Mouse (Mus musculus) 3134 (cell line): ENCODE data around the gene Cyfip2.

ENCODE experiments used
- DNase-seq: peaks from one replicate; pipeline ENCODE4 v3.0.0-alpha.2; 2011; ENCODE audit warnings: low spot score; ENCODE audit not compliant: insufficient read length; ENCODE audit errors: extremely low read depth

The Cyfip2 gene

DNA sequence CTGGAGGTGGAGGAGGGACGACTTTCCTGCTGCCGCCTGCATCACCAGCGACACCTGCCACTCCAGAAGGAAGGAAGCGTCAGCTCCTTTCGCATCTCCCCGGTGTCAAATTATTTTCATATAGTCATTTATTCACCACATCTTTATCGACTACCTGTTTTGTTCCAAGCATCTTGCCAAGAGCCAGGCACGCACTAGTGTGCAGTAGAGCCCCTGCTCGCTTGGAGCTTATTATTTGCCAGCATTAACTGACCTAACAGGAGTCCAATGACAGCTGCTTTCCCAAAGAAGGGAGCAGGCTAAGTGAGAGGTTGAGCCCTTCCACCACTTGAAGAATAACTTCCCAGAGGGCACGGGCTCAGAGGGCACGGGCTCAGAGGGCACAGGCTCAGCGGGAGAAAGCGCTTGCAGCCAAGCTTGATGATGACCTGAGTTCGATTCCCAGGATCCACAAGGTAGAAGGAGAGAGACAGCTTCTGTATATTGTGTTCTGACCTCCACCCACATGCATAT is at the start of gene Cyfip2:
Gene Cyfip2 (minus strand): TSS at position 337 of the 513 bp plus-strand sequence.
- DNase-seq, result no peak

DNA sequence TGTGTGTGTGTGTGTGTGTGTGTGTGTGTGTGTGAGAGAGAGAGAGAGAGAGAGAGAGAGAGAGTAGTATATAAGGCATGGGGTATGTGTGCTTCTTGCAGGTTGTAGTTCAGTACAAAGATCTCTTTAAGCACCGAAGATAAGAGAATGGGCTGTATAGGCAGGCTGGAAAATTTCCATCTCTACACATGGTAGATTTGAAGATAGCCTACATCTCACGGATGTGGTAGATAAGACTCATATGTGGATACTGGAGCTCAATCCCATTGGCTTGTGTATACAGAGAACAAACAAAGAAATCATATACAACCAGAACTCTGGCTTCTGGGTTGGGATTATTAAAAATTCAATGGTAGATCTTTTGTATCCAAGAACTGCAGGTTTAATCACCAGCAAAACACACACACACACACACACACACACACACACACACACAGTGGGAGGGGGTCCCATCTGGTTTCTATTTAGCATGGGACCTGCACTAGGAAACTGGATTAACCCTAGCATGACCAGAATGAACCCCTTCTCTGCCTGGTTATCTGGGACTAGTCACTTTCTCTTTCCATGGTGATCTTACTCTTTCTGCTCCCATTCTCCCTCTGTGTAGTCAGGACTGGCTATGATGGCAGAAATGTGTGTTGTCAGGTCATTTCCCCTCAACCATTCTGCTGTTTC is 48.5 kb upstream of the Cyfip2 start:
- DNase-seq, result no peak

- no peak for DNase-seq
Observed at GRCm38 (mm10) chr11:46358369-46358768, 45.7 kb upstream of the Cyfip2 start.

- no peak for DNase-seq
Observed at GRCm38 (mm10) chr11:46349681-46350410, 37.2 kb upstream of the Cyfip2 start.

DNA sequence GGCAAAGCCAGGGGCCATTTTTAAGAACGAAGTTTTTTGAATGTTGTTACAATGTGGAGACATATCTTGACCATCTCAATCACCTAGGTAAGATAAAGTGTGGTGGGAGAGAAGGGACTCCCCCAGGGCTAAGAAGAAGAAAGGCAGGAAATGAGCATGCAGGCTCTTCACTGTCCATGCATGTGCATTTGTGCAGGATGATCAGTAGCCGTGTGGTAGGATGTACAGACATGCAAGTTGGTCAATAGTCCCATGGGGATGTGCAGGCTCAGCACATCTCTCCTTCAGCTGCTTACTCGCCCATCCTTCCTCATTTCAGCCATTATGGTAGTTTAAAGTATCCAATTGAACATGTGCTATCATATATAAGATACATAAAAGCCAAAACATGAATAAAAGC is 35.8 kb upstream of the Cyfip2 start:
- no peak for DNase-seq

DNA sequence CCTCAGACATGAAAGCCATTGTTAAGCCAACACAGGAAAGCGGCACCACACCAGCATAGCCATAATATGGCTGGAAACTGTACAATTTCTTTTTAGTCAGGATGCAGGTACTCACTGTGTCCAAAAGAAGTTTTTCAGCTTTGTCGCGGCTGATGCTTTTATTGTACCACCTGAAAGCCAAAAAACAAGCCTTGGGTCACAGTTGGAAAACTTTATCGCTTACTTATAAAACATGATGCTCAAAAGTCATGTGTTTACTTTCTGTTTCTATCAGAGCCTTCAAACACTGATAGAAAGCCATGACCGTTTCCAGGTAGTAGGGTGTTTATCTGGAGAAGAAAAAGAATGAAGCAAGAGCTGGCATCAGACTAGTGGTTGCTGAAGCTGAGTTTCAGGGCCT is 35.1 kb upstream of the Cyfip2 start:
- no peak for DNase-seq

- no peak for DNase-seq
Observed at GRCm38 (mm10) chr11:46343886-46344546, 31.4 kb upstream of the Cyfip2 start.

DNA sequence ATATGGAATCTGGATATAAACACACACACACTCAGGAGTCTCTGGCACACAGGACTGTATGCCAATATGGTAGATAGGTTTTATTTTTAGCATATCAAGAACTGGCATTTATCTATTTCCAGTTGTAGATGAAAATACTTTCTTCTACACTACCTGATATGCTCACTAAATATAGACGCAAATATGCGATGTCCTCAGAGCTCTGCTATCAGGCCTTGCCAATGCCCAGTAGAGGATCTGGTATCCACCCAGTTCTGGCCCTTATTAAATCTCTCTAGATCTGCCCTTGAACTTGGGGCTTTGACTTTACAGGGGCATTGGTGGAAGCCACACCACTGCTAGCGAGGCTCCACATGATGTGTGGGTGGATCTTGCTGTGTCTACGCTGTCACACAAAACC is 29.3 kb upstream of the Cyfip2 start:
- DNase-seq, result no peak

- no peak for DNase-seq
Observed at GRCm38 (mm10) chr11:46336020-46336419, 23.4 kb upstream of the Cyfip2 start.

DNA sequence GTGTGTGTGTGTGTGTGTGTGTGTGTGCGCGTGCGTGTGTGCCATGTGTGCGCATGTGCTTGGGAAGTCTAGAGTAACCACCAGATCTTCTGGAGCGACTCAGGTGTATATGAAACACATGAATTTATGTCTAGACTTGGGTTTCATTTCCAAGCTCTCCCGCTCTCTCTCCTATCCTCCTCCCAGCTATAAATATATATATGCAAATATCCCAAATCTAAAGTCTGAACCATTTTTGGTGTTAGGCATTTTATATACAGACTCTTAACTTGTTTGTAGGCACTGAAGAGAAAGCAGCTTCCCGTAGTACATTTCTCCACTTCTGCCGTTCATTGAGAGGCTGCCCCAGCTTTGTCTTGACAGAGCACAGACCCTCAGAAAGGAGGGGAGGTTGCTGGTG is 19.6 kb upstream of the Cyfip2 start:
- no peak for DNase-seq

DNA sequence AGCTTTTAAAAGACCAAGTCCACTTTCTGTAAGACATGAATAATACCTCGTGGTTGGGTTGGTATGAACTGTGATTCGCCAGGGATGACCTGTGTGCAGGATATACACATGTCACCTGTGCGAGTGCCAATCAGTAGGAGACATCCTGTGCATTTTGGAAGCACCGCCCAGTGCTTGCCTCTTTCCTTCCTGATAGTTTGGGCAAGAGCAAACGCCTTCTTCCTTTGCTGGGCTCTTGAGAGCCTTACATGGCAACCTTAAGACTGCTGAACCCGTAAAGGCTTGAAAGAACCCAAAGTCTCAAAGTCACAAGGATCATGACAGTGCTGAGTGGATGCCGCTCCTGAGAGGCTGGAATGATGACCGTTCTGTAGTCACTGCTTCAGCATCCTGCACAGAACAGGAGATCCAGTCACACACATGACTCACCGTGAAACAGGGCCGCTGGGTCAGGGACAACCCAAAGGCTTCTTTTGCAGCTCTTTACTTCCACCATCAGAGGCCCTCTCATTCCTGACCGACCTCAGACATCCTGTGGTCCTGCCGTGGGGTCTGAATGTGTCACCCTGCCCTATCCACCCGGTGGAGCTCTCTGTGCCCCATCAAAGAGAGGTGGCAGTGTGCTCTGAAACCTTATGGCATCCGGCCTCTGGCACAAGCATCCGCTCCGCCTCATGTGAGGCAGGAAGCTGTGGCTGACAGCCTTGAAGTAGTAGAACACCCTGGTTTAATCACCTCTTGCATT is 13.8 kb upstream of the Cyfip2 start:
- DNase-seq, result peak; percentile 10

GRCm38 (mm10) chr11:46321559-46321958 is 8.9 kb upstream of the Cyfip2 start:
- DNase-seq, result no peak

DNA sequence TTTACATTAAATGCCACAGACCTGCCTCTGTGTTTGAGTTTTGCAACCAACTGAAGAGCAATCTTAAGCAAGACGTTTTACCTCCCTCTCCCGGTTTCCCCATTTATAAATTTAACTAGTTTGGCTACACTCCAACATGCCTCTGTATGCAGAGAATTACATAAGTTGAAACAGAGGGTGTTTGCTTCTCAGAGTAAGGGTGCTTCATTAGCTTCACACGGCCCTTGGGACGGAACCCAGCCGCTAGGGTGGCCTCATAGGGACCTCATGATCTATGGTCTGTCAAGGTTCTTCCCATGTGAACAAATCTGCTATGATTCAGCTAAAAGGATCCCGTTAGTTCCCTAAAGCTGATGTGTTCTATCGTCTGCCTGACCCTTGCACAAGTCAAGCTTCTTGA is 1.9 kb upstream of the Cyfip2 start:
- no peak for DNase-seq

DNA sequence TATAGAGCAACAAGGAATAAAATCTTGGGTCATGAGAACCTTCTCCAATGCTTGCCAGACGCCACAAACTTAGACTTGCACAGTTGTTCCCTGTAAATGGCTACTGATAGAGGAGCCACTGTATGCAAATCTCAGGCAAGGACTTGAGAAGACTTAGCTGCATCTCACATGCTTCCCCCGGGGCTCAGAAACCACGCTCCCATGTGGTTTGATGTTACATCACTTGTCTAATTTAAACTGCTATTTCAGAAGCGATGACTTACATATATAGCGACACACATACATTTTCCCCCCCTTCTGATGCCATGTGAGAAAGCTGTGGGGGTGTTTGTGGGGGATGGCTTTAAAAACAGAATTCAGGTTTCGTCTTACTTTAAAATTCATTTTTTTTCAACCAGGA is 1.2 kb upstream of the Cyfip2 start:
- DNase-seq, result no peak

GRCm38 (mm10) chr11:46311703-46312522 is 746 bp downstream of the Cyfip2 start:
- no peak for DNase-seq

DNA sequence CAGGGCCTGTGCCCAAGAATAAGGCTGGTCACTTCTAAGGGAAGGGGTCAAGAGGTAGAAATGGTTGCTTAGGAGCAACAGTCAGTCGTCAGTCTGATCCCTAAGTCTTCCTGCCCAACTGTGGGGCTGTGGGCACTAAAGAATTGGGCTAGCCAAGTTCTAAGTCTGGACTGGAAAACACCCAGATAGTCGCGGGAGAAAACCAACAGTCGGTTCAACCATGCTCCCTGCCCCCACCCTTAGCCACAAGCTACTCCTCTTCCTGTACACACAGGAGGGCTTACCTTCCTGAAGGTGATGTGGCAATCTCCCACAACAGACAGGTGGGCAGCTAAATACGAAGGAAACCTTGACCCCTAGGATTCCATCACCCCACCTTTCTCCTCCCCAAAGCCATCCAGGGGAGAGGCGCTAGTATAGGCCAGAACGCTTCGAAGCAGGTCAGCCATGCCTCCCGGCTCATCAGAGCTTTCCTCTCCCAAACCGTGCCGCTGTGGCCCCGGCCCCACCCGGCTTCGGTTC is 1.4 kb downstream of the Cyfip2 start:
- no peak for DNase-seq

DNA sequence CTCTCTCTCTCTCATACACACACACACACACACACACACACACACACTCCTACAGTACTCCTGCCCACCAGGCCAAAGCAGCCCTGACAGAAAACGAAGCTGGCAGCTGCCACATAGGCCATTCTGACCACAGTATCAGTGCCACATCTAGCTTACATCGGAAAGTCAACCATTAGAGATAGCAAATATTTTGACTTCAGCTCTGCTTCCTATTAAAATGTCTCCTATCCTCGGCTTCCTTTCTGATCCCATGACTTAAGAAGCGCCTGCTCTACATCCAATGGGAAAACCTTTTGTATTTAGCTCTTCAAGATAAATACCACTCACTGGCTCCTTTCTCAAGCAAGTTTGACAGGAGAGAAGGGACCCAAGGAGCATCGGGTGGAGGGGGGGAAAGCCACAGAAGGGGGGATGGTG is 2.0 kb downstream of the Cyfip2 start:
- no peak for DNase-seq

- no peak for DNase-seq
Observed at GRCm38 (mm10) chr11:46309808-46310555, 2.7 kb downstream of the Cyfip2 start.

DNA sequence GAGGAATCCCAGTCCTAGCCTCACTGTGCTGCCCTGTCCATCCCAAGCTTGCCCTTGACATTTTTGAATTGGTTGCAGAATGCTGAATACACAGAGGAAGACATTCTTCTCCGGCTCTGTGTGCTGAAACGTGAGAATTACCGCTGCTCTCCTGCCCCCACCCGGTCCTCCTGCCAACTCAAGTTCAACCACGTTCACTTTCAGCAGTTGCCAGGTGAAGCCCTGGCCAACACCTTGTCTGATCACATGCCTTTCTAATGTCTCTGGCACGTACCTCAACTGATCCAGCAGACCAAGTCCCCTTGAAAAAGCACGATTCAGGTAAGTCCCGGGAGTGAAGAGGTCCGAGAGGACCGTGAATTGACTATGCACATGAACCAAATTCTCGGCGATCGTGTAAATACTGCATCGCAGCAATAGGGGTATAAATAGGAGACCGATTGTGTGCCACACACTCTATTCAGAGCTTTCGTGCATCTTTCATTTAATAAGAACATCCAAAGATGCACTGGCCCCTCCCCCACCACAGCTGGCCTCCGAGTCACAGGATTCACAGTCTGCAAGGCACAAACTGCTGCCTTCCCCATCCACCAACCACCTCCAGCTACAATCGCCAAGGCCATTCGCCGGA is 3.4 kb downstream of the Cyfip2 start:
- DNase-seq, result no peak
